Mouse (Mus musculus): ENCODE results near the gene Yif1a. TPM values are rescaled to one million over a fixed set of nuclear protein-coding genes. Genes with fewer than 3 reads are reported as not detected.

The Yif1a gene
- polyA plus RNA-seq, 1 experiment from 2014 or later: 105 TPM

DNA sequence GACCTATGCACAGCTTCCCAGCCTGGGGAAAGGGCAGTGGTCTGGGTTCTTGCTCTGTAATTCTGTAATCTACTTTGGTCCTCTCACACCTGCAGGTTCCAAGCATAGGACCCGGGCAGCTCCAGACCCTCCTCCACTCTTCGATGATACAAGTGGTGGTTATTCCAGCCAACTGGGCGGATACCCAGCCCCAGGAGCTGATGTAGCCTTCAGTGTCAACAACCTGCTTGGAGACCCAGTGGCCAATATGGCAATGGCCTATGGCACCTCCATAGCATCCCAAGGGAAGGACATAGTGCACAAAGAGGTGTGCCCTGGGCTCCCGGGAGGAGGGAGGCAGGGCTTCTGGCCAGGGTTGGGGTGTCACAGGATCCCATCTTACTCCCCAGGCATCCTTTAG is 986 bp downstream of the Yif1a start:
- H3K4me1 ChIP-seq (ENCODE audit: insufficient read depth, low read depth, low read length): no peaks in the 10 kb centered on the region; the same call in 1 of the 2 replicates
- TF ChIP-seq CTCF (IDR thresholded peaks at IDR 0.05): no peak
- TF ChIP-seq EP300 (IDR thresholded peaks at IDR 0.05): no peak
- no peak for DNase-seq (ENCODE audit: low spot score)
- peak overlapping the region; percentile 73; the same call in 1 of the 2 replicates for H3K4me3 ChIP-seq (ENCODE audit: low read depth, low read length)
- H3K27ac ChIP-seq (ENCODE audit: low read length): no peak overlapping the region
- peaks cover 16% of the 10 kb centered on the region; the same call in 1 of the 2 replicates for H3K36me3 ChIP-seq (ENCODE audit: insufficient read depth, low read length)
- 91% methylated on average over 4 of the region's 4 CpGs for WGBS
- H3K27me3 ChIP-seq (replicated peaks; ENCODE audit: insufficient read depth, low read length): peaks cover 19% of the 10 kb centered on the region
- no peaks in the 10 kb centered on the region for H3K9me3 ChIP-seq (ENCODE audit: low read length)
- peak overlapping the region; percentile 93; the same call in 1 of the 2 replicates for H3K4me2 ChIP-seq (replicated peaks; ENCODE audit: low read depth, low read length)
- no peak for ATAC-seq
- no peak overlapping the region for H3K9ac ChIP-seq (replicated peaks; ENCODE audit: low read depth)

DNA sequence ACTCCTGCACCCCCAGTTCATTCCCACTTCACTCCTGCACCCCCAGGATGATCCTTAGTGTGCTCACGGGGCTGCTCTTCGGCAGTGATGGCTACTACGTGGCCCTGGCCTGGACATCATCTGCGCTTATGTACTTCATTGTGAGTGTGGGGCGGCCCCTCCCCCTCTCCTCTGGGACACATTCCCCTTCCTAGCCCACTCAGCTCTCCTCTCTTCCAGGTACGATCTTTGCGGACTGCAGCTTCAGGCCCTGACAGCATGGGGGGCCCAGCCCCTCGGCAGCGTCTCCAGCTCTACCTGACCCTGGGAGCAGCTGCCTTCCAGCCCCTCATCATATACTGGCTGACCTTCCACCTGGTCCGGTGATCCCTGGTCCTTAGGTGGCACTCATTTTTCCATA is 3.7 kb downstream of the Yif1a start:
- no peak for TF ChIP-seq CTCF (IDR thresholded peaks at IDR 0.05)
- TF ChIP-seq EP300 (IDR thresholded peaks at IDR 0.05): no peak
- no peak overlapping the region for H3K4me2 ChIP-seq (replicated peaks; ENCODE audit: low read depth, low read length)
- no peaks in the 10 kb centered on the region for H3K27me3 ChIP-seq (replicated peaks; ENCODE audit: insufficient read depth, low read length)
- H3K36me3 ChIP-seq (ENCODE audit: insufficient read depth, low read length): peaks cover 16% of the 10 kb centered on the region; the same call in 1 of the 2 replicates
- DNase-seq (ENCODE audit: low spot score) (no peak), ATAC-seq (no peak)
- H3K9me3 ChIP-seq (ENCODE audit: low read length): no peaks in the 10 kb centered on the region
- no peak overlapping the region for H3K9ac ChIP-seq (replicated peaks; ENCODE audit: low read depth)
- 89% methylated on average over 10 of the region's 10 CpGs for WGBS
- no peak overlapping the region for H3K4me3 ChIP-seq (ENCODE audit: low read depth, low read length)
- H3K4me1 ChIP-seq (ENCODE audit: insufficient read depth, low read depth, low read length): no peaks in the 10 kb centered on the region; the same call in 1 of the 2 replicates
- H3K27ac ChIP-seq (ENCODE audit: low read length): no peak overlapping the region

DNA sequence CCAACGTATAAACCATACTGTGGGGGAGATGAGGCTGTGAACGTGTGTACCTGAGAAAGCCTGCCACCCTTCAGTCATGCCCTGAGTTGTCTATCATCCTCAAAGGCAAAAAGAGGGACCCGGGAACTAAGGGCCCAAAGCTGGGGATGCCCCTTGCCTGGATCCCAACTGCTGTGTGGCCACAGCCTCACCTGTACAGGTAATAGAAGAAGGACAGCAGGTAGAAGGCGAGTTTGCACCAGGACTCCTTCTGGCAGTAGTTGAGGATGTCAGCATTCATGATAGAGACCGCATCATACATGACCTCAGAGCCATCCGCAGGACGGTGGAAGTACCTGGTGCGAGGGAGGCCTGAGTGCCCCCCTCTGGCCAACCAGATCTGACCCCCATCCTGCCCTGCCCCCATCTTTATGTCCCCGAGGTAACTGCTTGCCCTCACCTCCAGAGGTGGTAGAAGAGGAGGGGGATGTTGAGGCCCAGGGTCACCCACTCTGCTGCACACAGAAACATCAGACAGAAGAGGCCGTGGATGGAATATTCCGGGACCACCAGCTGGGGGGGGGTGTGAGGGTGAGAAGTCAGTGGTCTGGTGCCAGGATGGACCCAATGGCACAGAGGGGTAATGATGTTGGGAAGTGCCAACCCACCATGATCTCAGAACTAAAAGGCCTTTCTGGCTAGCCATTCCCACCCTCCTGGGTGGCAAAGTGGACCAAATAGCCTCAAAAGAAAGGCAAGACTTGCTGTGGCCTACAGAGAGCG is 5.3 kb downstream of the Yif1a start:
- Histone ChIP-seq H3K4me3 (ENCODE audit: low read depth, low read length) (no peak overlapping the region), H3K4me1 (ENCODE audit: insufficient read depth, low read depth, low read length) (peaks cover 4% of the 10 kb centered on the region), H3K4me2 (replicated peaks; ENCODE audit: low read depth, low read length) (no peak overlapping the region), H3K9ac (replicated peaks; ENCODE audit: low read depth) (no peak overlapping the region), H3K36me3 (ENCODE audit: insufficient read depth, low read length) (peaks cover 16% of the 10 kb centered on the region; the same call in 1 of the 2 replicates), H3K27me3 (replicated peaks; ENCODE audit: insufficient read depth, low read length) (no peaks in the 10 kb centered on the region), H3K27ac (ENCODE audit: low read length) (no peak overlapping the region), H3K9me3 (ENCODE audit: low read length) (no peaks in the 10 kb centered on the region)
- TF ChIP-seq EP300 (IDR thresholded peaks at IDR 0.05) (no peak), CTCF (IDR thresholded peaks at IDR 0.05) (no peak)
- 67% methylated on average over 12 of the region's 12 CpGs for WGBS
- ATAC-seq (no peak), DNase-seq (ENCODE audit: low spot score) (no peak)

DNA sequence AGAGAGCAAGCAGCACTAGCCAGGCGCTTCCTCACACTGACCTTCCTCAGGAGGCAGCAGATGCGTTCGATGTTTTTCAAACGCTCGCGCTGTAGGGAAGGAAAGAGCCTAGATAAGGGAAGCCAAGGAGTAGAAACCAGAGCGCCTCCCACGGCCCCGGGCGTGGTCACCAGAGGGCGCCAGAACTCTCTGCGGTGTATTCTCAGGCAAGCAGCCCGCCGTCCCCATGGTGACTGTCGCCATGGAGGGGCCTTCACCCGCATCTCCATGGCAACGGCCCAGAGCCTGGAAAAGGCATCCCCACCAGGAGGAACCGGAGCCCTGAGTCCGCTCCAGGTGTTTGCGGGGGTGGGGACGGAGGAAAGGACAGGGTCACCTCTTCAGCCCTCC is 5.9 kb downstream of the Yif1a start:
- H3K4me2 ChIP-seq (replicated peaks; ENCODE audit: low read depth, low read length): no peak overlapping the region
- peaks cover 16% of the 10 kb centered on the region; the same call in 1 of the 2 replicates for H3K36me3 ChIP-seq (ENCODE audit: insufficient read depth, low read length)
- WGBS: under 1% methylated on average over 19 of the region's 21 CpGs
- H3K9me3 ChIP-seq (ENCODE audit: low read length): no peaks in the 10 kb centered on the region
- H3K9ac ChIP-seq (replicated peaks; ENCODE audit: low read depth): no peak overlapping the region
- DNase-seq (ENCODE audit: low spot score) (peak; percentile 93), ATAC-seq (peak; percentile 79)
- H3K27ac ChIP-seq (ENCODE audit: low read length): no peak overlapping the region
- H3K4me1 ChIP-seq (ENCODE audit: insufficient read depth, low read depth, low read length): peaks cover 4% of the 10 kb centered on the region
- H3K27me3 ChIP-seq (replicated peaks; ENCODE audit: insufficient read depth, low read length): no peaks in the 10 kb centered on the region
- H3K4me3 ChIP-seq (ENCODE audit: low read depth, low read length): no peak overlapping the region
- peak; percentile 91 for TF ChIP-seq CTCF (IDR thresholded peaks at IDR 0.05)
- no peak for TF ChIP-seq EP300 (IDR thresholded peaks at IDR 0.05)

DNA sequence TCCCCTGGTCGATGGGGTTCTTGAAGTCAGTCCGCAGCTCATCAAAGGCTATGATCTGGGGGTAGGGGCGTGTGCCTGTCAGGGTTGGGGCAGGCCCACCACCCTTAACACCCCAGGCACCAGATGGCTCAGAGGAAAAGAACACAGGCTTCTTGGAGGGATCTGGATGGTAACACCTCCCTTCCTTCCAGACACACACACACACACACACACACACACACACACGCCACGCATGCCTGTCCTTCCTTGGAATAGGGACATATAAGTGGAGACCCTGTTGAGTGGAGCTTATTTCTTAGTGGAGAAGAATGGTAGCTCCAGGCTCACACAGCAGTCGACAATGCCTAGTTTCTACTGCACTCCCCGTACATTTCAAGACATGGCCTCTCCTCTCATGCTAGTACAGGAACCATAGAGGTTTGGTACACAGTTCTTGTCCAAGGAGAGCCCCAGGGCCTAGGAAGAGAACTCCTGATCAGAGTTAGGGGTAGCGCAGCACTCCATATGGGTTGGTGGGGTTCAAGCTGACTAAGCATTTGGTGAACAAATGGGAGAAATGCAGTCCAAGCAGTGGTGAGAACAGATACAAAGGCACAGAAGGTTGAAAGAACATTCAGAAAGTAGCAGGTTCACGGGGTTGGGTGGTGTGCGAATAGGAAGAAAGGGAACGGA is 6.5 kb downstream of the Yif1a start:
- 40% methylated on average over 11 of the region's 11 CpGs for WGBS
- TF ChIP-seq CTCF (IDR thresholded peaks at IDR 0.05) (no peak), EP300 (IDR thresholded peaks at IDR 0.05) (no peak)

DNA sequence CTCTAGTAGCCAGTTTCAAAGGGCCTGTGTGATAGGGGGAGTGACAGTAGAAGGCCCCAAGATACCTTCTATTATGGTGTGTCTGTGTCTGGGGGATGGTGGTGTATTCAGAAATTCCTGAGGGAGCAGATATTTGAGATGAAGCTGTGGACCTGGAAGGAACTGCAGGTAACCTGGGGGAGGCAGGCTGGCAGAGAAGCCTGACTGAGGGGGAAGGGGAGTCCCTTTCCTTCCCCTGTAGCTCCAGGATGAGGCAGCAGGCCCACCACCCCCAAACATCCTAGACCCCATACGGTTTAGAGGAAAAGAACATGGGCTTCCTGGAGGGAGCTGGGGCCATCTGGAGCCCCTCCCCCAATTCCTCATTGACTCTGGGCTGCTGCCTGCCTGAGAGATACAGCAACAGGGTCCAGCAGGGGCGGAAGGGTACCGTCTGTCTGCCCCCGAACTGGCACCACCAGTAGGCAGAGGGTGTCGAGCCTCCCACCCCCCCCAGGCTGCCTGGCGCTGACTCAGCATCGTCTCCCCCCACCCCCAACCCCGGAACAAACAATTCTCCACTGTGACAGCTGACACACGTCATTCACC is 7.6 kb downstream of the Yif1a start:
- H3K4me2 ChIP-seq (replicated peaks; ENCODE audit: low read depth, low read length): no peak overlapping the region
- WGBS: 8% methylated on average over 9 of the region's 9 CpGs
- ATAC-seq: no peak
- peaks cover 19% of the 10 kb centered on the region; the same call in 1 of the 2 replicates for H3K36me3 ChIP-seq (ENCODE audit: insufficient read depth, low read length)
- no peak overlapping the region for H3K4me3 ChIP-seq (ENCODE audit: low read depth, low read length)
- no peaks in the 10 kb centered on the region for H3K9me3 ChIP-seq (ENCODE audit: low read length)
- H3K27ac ChIP-seq (ENCODE audit: low read length): no peak overlapping the region
- H3K9ac ChIP-seq (replicated peaks; ENCODE audit: low read depth): no peak overlapping the region
- no peaks in the 10 kb centered on the region for H3K27me3 ChIP-seq (replicated peaks; ENCODE audit: insufficient read depth, low read length)
- no peak for TF ChIP-seq CTCF (IDR thresholded peaks at IDR 0.05)
- no peak for TF ChIP-seq EP300 (IDR thresholded peaks at IDR 0.05)
- H3K4me1 ChIP-seq (ENCODE audit: insufficient read depth, low read depth, low read length): peaks cover 4% of the 10 kb centered on the region; the same call in 1 of the 2 replicates
- no peak for DNase-seq (ENCODE audit: low spot score)

More for the DNA sequence above, 6.5 kb downstream of the Yif1a start:
- DNase-seq (ENCODE audit: low spot score) (no peak), ATAC-seq (0 out of 2 replicates have a peak, but pooled peaks have one; percentile 2)
- no peak overlapping the region for H3K27ac ChIP-seq (ENCODE audit: low read length)
- no peak overlapping the region for H3K9ac ChIP-seq (replicated peaks; ENCODE audit: low read depth)
- H3K4me3 ChIP-seq (ENCODE audit: low read depth, low read length): no peak overlapping the region
- no peaks in the 10 kb centered on the region for H3K9me3 ChIP-seq (ENCODE audit: low read length)
- no peak overlapping the region for H3K4me2 ChIP-seq (replicated peaks; ENCODE audit: low read depth, low read length)
- no peaks in the 10 kb centered on the region for H3K27me3 ChIP-seq (replicated peaks; ENCODE audit: insufficient read depth, low read length)
- H3K36me3 ChIP-seq (ENCODE audit: insufficient read depth, low read length): peaks cover 13% of the 10 kb centered on the region; the same call in 1 of the 2 replicates
- peaks cover 4% of the 10 kb centered on the region; the same call in 1 of the 2 replicates for H3K4me1 ChIP-seq (ENCODE audit: insufficient read depth, low read depth, low read length)
